Mouse (Mus musculus) heart, embryonic 11.5 days (tissue): ENCODE data around the gene Ky. TPM values are rescaled to one million over a fixed set of nuclear protein-coding genes. Genes with fewer than 3 reads are reported as not detected.
A peak's percentile ranks its signal among the peaks of the same experiment; 100 is the strongest.

Experiments used
- ATAC-seq: fragments of 200-750 bp; cut with Nextera tagmentation; replicated peaks from 2 replicates; pipeline ENCODE4 v1.8.0; 2017; ENCODE audit warnings: moderate library complexity; ENCODE audit not compliant: insufficient number of reproducible peaks, low FRiP score, low TSS enrichment
- H3K27ac ChIP-seq: fragments of 300-500 bp; sonication (generic); 2 replicates; pipeline ENCODE4 v1.5.1; 2014; ENCODE audit warnings: mild to moderate bottlenecking, low read depth, low read length
- H3K27me3 ChIP-seq: fragments of 300-500 bp; sonication (generic); 2 replicates; pipeline ENCODE4 v1.6.1; 2014; ENCODE audit warnings: mild to moderate bottlenecking, low read length, mixed read lengths; ENCODE audit not compliant: control insufficient read depth, insufficient read depth
- H3K36me3 ChIP-seq: fragments of 300-500 bp; sonication (generic); 2 replicates; pipeline ENCODE4 v1.6.1; 2014; ENCODE audit warnings: mild to moderate bottlenecking, low read length, moderate library complexity, mixed read lengths; ENCODE audit not compliant: control insufficient read depth, insufficient read depth
- H3K4me1 ChIP-seq: fragments of 300-500 bp; sonication (generic); 2 replicates; pipeline ENCODE4 v1.6.1; 2014; ENCODE audit warnings: low read length; ENCODE audit not compliant: control insufficient read depth, insufficient read depth
- H3K4me2 ChIP-seq: fragments of 300-500 bp; sonication (generic); 2 replicates; pipeline ENCODE4 v1.6.1; 2014; ENCODE audit warnings: mild to moderate bottlenecking, moderate library complexity
- H3K4me3 ChIP-seq: fragments of 300-500 bp; sonication (generic); 2 replicates; pipeline ENCODE4 v1.5.1; 2014; ENCODE audit warnings: low read depth, low read length
- H3K9ac ChIP-seq: fragments of 300-500 bp; sonication (generic); 2 replicates; pipeline ENCODE4 v1.6.1; 2014; ENCODE audit warnings: mild to moderate bottlenecking, low read depth, low read length, moderate library complexity
- H3K9me3 ChIP-seq: fragments of 300-500 bp; sonication (generic); replicated peaks from 2 replicates; pipeline ENCODE4 v1.6.1; 2016; ENCODE audit warnings: low read length; ENCODE audit not compliant: control insufficient read depth
- WGBS: fragments of 180-500 bp; shearing (Covaris S2); extraction: QIAGEN DNeasy Blood & Tissue Kit; methylation state at CpG from one replicate; pipeline ENCODE4 v1.1.7; 2014; ENCODE audit not compliant: insufficient replicate concordance; 5-methylcytosine and 5-hydroxymethylcytosine counted together
- polyA plus RNA-seq: library from polyadenylated mRNA; unstranded; fragments of >200 nt; fragmentation: Nextera tagmentation; extraction: Ambion mirVana; gene quantifications from 2 replicates; pipeline ENCODE4 v1.2.1, GENCODE M21; 2014

Ky gene
- polyA plus RNA-seq, 1 experiment from 2014 or later: 0.27 TPM

DNA sequence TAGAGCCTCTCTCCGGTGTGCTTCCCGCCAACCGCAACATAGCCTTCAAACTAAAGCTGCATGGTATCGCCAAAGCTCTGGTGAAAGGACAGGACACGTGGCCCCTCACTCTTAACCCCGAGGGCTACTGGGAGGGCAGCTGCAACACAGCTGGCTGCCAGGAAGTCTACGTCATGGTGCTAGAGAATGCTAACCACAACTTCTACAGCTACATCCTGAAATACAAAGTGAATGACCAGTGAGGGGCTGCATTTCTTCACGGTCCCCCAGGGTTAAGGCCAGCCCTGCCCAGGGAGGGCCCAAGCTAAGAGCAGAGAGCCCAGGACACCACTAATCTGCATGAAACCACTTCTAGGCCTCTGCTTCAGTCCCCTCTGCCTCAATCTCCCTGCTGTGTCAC is 37.0 kb downstream of the Ky start:
- H3K36me3 ChIP-seq: no peaks in the 10 kb centered on the region
- no peak overlapping the region for H3K27ac ChIP-seq
- no peaks in the 10 kb centered on the region for H3K9me3 ChIP-seq
- H3K4me1 ChIP-seq: 0 out of 2 replicates have a peak, but pooled peaks cover 9% of the 10 kb centered on the region
- WGBS: 69% methylated on average over 8 of the region's 8 CpGs
- no peak for ATAC-seq
- H3K4me3 ChIP-seq: no peak overlapping the region
- H3K27me3 ChIP-seq: peaks cover 42% of the 10 kb centered on the region
- no peak overlapping the region for H3K4me2 ChIP-seq
- no peak overlapping the region for H3K9ac ChIP-seq

- Histone ChIP-seq H3K4me2 (no peak overlapping the region), H3K4me3 (no peak overlapping the region), H3K4me1 (0 out of 2 replicates have a peak, but pooled peaks cover 9% of the 10 kb centered on the region), H3K27ac (no peak overlapping the region), H3K9me3 (no peaks in the 10 kb centered on the region), H3K27me3 (peaks cover 38% of the 10 kb centered on the region), H3K36me3 (no peaks in the 10 kb centered on the region), H3K9ac (no peak overlapping the region)
- WGBS: 58% methylated on average over 2 of the region's 2 CpGs
- ATAC-seq: no peak
Measured at GRCm38 (mm10) chr9:102543761-102544115, 38.2 kb downstream of the Ky start.

- Histone ChIP-seq H3K27me3 (peaks cover 38% of the 10 kb centered on the region), H3K27ac (no peak overlapping the region), H3K4me3 (peak overlapping the region; percentile 6), H3K9me3 (no peaks in the 10 kb centered on the region), H3K36me3 (no peaks in the 10 kb centered on the region), H3K4me1 (0 out of 2 replicates have a peak, but pooled peaks cover 9% of the 10 kb centered on the region), H3K9ac (no peak overlapping the region), H3K4me2 (peak overlapping the region; percentile 64)
- 17% methylated on average over 11 of the region's 11 CpGs for WGBS
- ATAC-seq: peak; percentile 64; the same call in 1 of the 2 replicates
Measured at GRCm38 (mm10) chr9:102544116-102544772, 38.7 kb downstream of the Ky start.

GRCm38 (mm10) chr9:102544773-102545366 is 39.3 kb downstream of the Ky start:
- peak overlapping the region; percentile 64 for H3K4me2 ChIP-seq
- H3K9me3 ChIP-seq: no peaks in the 10 kb centered on the region
- no peak for ATAC-seq
- H3K4me1 ChIP-seq: 0 out of 2 replicates have a peak, but pooled peaks cover 9% of the 10 kb centered on the region
- H3K27me3 ChIP-seq: peaks cover 38% of the 10 kb centered on the region
- peak overlapping the region; percentile 6 for H3K4me3 ChIP-seq
- no peaks in the 10 kb centered on the region for H3K36me3 ChIP-seq
- no peak overlapping the region for H3K27ac ChIP-seq
- 3% methylated on average over 26 of the region's 26 CpGs for WGBS
- no peak overlapping the region for H3K9ac ChIP-seq

- H3K4me1 ChIP-seq: 0 out of 2 replicates have a peak, but pooled peaks cover 9% of the 10 kb centered on the region
- no peak overlapping the region for H3K9ac ChIP-seq
- ATAC-seq: no peak
- WGBS: 48% methylated on average over 22 of the region's 22 CpGs
- H3K4me3 ChIP-seq: peak overlapping the region; percentile 6; the same call in 1 of the 2 replicates
- H3K27ac ChIP-seq: no peak overlapping the region
- H3K36me3 ChIP-seq: no peaks in the 10 kb centered on the region
- H3K9me3 ChIP-seq: no peaks in the 10 kb centered on the region
- H3K27me3 ChIP-seq: peaks cover 38% of the 10 kb centered on the region
- peak overlapping the region; percentile 64 for H3K4me2 ChIP-seq
Measured at GRCm38 (mm10) chr9:102545406-102546255, 40.1 kb downstream of the Ky start.

- H3K9me3 ChIP-seq: no peaks in the 10 kb centered on the region
- no peak overlapping the region for H3K9ac ChIP-seq
- H3K4me2 ChIP-seq: no peak overlapping the region
- 67% methylated on average over 20 of the region's 20 CpGs for WGBS
- H3K27me3 ChIP-seq: peaks cover 38% of the 10 kb centered on the region
- H3K36me3 ChIP-seq: no peaks in the 10 kb centered on the region
- no peak for ATAC-seq
- 0 out of 2 replicates have a peak, but pooled peaks cover 9% of the 10 kb centered on the region for H3K4me1 ChIP-seq
- no peak overlapping the region for H3K27ac ChIP-seq
- no peak overlapping the region for H3K4me3 ChIP-seq
Measured at GRCm38 (mm10) chr9:102546256-102547027, 40.9 kb downstream of the Ky start.

DNA sequence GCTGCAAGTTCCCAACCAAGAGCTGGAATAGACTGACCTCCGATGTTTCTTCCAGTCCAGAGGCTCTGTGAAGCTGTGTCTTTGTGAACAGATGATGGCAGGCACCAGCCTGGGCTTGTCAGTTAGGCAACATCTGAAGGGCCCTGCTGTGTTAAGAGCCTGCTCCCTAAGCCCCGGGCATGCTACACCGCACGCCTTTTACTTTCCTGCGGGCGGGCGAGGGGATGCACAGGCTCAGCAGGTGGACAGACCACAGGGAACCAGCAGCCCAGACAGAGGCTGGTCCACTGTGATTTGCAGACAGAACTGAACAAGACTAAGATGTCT is 41.4 kb downstream of the Ky start:
- Histone ChIP-seq H3K36me3 (no peaks in the 10 kb centered on the region), H3K9ac (no peak overlapping the region), H3K4me1 (peaks cover 9% of the 10 kb centered on the region; the same call in 1 of the 2 replicates), H3K4me2 (no peak overlapping the region), H3K4me3 (no peak overlapping the region), H3K9me3 (no peaks in the 10 kb centered on the region), H3K27ac (no peak overlapping the region), H3K27me3 (peaks cover 35% of the 10 kb centered on the region)
- 67% methylated on average over 7 of the region's 7 CpGs for WGBS
- ATAC-seq: no peak

- Histone ChIP-seq H3K4me3 (no peak overlapping the region), H3K9ac (no peak overlapping the region), H3K4me2 (no peak overlapping the region), H3K9me3 (no peaks in the 10 kb centered on the region), H3K27me3 (peaks cover 22% of the 10 kb centered on the region), H3K4me1 (peaks cover 3% of the 10 kb centered on the region; the same call in 1 of the 2 replicates), H3K36me3 (no peaks in the 10 kb centered on the region), H3K27ac (no peak overlapping the region)
- 76% methylated on average over 8 of the region's 8 CpGs for WGBS
- no peak for ATAC-seq
Measured at GRCm38 (mm10) chr9:102549211-102549610, 43.7 kb downstream of the Ky start.
